Mouse (Mus musculus): ENCODE measurements around the gene Mpdu1.
"Not testable (repeated sequence)": the region's sequence is repeated elsewhere in the genome, so short reads cannot be mapped to it uniquely, and the experiment has no call there.

Gene Mpdu1

DNA sequence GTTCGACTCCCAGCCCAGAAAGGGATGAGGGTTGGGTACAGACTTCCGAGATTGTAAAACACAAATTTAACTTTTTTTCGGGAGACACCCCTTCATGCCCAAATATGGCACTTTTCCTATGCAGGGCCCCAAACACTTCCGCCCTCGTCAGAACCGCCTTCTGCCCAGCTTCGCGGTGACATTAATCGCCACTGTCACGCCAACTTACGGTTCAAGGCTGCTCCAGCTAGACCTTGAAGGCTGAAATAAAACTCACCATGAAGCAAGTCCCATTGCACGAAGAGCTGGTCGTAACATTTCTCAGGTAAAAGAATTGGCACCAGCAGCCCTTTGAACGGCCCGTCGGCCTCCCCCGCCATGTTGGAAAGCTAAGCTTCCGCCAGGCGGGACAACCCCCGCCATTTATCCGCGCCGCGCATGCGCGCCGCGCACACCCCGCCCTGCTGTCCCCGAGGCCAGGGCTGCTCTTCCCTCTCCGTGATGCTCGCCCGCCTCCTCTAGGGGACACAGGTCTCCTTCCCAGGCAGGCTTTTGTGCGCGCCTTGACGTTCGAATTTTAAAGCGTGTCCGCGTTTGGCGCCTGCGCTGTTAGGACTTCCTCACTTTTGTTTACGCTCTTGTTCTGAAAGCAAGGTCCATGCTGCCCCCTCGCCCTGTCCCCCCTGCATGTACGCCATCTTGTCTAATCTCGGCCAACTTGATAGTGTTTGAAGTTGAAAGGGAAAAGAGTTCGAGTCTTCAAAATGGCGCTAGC lies at the start of gene Mpdu1:
Mpdu1 (minus strand) TSS at position 430 of the 754 bp plus-strand sequence.
- peak; percentile 98 for DNase-seq (ENCODE audit: low read depth)

- no peak for DNase-seq (ENCODE audit: low read depth)
These were observed 48.6 kb upstream of the Mpdu1 start for GRCm38 (mm10) chr11:69711082-69711481.

DNA sequence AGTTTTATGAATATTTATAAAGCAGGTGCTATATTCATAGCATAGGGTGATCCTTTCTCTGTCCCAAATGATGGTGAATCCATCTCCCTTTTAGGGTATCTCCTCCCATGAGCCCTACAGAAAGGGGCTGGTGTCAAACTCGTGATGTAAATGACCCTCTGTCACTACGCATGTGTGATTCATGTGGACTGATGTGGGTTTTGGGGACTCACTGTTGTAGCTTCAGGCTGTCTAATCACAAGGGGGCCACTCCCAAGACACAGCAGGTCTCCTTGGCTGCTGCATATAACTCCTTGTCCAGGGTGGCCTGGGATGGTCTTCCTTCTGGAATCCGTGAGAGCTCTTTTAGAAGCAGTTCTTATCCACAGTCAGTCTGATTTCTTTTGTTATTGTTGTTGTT lies 48.0 kb upstream of the Mpdu1 start:
- DNase-seq (ENCODE audit: low read depth), result no peak

DNA sequence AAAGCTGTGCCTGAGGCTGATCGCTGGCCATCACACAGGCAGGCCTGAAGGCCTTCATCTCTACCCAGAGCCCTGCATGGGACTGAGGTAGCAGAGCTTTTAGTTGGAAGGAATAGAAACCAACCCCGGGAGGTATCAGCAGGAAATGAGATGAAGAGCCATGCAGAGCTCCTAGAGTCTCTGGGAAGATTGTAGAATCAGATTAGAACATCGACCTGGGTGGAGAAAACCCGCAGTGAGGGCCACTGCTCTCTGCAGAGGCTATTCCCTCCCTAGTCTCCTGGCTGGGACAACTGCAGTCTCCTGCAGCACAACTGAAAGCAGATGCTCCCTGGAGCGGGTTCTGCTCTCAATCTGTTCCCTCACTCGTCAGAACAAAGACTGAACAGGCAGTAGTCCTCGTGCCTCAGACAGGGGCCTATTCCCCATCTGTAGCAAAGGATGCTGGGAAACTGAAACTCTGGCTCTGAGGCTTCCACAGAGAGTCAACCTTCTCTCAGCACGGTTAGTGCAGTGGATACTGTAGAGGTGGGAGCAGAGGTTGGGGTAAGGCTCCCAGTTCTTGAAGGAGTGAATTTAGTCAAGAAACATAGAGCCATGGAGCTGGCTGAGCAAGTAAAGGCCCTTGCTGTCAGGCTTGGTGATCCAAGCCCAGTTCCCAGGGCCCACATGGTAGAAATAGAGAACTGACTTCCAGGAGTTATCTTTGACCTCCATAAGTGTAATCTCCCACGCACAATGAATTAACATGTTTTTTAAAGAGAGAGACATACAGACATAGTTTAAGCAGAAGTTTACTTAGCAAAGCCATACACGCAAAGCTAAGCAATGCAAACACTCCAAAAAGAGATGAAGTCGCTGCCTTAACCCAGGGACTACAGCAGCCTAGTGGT lies 47.4 kb upstream of the Mpdu1 start:
- DNase-seq (ENCODE audit: low read depth), result no peak

GRCm38 (mm10) chr11:69708614-69709265 lies 46.3 kb upstream of the Mpdu1 start:
- DNase-seq (ENCODE audit: low read depth), result no peak

DNA sequence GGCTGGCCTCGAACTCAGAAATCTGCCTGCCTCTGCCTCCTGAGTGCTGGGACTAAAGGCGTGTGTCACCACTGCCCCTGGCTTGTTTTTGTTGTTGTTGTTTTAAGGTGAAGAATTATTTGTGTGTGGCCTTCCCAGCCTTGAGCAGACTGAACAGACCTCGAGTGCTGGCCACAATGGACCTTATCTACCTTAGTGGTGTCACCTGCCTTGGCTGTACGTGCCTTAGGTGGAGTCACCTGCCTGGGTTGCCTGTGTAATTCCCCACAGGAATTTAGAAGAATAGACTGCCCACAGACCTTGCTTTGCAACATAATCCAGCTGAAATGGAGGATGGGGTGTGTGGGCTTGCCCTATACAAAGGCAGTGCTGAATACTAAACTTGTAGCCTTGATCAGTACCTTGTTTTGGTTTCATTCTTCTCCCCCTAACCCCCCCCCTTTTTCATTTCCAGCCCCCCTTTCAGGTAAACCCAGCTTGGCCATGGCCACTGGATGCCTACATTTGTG lies 45.5 kb upstream of the Mpdu1 start:
- DNase-seq (ENCODE audit: low read depth), result no peak

GRCm38 (mm10) chr11:69707480-69707847 lies 45.0 kb upstream of the Mpdu1 start:
- DNase-seq (ENCODE audit: low read depth), result no peak

GRCm38 (mm10) chr11:69706775-69707479 lies 44.5 kb upstream of the Mpdu1 start:
- no peak for DNase-seq (ENCODE audit: low read depth)

GRCm38 (mm10) chr11:69704613-69705010 lies 42.2 kb upstream of the Mpdu1 start:
- no peak for DNase-seq (ENCODE audit: low read depth)

DNA sequence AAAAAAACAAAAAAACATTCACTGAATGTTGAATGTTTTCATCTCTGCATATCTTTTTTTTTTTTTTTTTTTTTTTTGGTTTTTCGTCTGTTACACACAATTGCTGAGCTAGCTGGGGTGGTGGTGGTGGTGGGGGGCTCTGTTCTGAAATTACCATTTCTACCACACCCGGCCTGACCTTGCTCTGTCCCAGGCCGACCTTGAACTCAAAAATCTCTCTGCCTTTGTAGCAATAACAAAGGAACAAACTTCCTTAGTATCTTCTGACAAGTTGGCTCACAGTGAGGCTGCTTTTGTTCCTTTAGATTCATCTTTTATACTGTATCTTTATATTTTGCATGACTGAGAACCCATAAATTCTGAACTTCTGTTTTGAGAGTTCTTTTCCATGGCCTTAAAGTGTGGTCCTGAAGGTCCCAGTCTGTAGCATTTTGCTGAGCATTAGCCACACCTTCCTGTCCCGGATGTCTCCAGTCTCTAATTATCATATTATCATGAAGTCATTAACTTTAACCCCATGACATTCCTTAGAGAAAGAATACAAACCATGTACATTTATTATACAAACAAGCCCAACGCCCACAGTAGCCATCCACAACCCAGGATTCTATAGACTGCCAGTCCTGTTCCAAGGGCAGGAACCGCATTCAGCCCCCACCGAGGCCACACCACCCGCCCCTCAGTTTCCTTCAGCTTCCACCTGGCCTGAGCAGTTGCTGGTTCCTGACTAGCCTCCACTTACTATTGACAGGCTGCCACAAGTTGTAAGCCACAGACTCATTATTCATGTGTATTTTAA lies 41.6 kb upstream of the Mpdu1 start:
- no peak for DNase-seq (ENCODE audit: low read depth)

DNA sequence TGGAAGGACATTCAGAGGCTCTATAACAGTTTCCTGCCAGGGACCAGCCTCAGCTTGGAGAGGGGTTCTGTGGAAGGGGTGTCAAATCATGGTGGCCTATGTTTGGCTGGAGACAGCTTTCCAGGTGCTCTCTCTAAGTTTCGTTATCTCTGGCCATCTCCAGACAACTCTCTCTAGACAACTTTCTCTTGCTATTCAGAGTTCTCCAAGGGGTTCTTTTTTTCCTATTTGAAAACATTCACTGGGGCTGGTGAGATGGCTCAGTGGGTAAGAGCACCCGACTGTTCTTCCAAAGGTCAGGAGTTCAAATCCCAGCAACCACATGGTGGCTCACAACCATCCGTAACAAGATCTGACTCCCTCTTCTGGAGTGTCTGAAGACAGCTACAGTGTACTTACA lies 40.9 kb upstream of the Mpdu1 start:
- not testable (repeated sequence) for DNase-seq (ENCODE audit: low read depth)

GRCm38 (mm10) chr11:69702886-69703285 lies 40.4 kb upstream of the Mpdu1 start:
- DNase-seq (ENCODE audit: low read depth), result not testable (repeated sequence)

DNA sequence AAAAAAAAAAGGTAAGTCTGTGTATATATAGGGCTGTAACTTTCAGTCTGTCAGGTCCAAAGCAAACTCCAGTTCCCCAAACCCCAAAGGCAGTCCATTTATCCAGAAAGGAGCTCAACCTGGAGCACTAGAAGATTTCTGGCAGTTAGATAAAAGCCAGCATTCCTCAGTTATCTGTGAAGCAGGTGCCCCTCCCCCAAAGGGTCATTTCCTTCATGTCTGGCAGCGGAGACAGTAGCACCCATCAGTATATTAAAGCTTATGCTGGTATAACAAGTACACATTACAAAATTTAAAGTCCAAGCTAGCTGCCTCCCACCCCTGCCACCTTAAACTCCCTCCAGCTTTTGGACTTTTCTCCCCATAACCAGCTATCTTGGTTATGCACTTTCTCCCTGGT lies 37.2 kb upstream of the Mpdu1 start:
- no peak for DNase-seq (ENCODE audit: low read depth)

DNA sequence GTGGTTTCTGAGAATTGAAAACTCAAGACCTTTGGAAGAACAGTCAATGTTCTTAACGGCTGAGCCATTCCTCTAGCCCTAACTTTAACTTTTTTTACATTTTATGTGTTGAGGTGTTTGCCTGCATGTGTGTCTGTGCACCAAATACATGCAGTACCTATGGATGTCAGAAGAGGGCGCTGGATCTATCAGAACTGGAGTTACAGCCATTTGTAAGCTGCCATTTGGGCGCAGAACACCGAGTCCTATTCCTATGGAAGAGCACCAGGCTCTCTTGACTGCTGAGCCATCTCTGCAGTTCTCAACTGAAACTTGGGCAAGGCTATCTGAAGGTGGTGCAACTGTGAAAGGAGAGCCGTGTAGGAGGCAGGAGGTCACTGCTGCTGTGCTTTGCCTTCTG lies 36.1 kb upstream of the Mpdu1 start:
- peak; percentile 37 for DNase-seq (ENCODE audit: low read depth)

DNA sequence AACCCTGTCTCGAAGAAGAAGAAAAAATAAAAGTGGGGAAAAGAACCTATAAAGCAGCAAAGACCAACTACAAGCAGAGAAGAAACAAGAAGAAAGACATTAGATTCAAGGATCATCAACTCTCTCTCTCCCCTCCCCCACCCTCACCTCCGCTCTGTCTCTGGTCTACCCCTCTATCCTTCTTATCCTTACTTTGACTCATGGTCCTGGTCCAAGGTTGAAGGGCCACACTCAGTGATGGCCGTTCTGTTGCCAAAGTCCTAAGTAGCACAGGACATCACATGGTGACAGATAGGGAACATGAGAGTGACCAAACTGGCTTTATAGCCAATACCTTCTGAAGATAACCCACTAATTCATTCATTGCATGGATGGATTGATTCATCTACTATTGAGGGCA lies 35.0 kb upstream of the Mpdu1 start:
- DNase-seq (ENCODE audit: low read depth), result no peak

DNA sequence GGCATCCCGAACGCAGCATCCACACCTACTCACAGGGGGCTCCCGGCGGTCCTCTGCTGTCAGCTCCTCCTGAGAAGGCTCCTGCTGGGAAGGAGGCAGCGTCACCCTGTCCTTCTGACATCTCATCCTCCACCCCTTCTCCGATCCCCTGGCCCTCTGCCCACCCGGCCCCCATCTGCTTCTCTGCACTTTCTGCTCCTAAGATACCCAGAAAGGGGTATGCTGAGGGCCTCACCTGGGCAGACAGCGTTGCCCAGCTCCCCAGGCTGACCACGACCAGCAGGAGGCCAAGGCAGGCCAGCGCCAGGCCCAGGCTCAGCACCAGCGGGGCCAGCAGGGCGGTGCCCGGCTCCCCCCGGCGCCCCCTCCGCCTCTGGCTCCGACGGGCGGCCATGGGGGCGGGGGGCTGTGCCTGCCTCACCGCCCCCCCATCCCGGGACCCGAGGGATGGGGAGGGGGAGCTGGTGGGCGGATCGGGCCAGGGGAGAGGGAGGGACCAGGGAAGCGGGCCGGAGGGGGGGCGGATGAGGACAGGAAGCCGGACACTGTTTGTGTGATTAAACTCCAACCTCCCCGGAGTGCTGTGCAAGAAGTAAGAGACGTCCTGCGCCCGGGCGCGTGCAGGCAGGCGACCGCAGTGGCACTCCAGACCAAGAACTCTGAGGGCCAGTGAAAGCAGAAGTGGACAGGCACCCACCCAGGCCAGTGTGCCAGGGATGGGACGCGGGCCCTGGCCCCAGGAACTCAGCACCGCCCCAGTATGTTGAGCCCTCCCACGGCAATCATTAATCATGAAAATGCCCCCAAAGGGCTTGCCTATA lies 33.1 kb upstream of the Mpdu1 start, which contains the start of the genes Tnfsf12 and Tnfsfm13:
Tnfsf12 (minus strand) TSS at position 489 of the 821 bp plus-strand sequence.
Tnfsfm13 (minus strand) TSS at position 738 of the 821 bp plus-strand sequence.
- DNase-seq (ENCODE audit: low read depth), result no peak

- DNase-seq (ENCODE audit: low read depth), result no peak
These were observed 32.6 kb upstream of the Mpdu1 start for GRCm38 (mm10) chr11:69695046-69695360.

DNA sequence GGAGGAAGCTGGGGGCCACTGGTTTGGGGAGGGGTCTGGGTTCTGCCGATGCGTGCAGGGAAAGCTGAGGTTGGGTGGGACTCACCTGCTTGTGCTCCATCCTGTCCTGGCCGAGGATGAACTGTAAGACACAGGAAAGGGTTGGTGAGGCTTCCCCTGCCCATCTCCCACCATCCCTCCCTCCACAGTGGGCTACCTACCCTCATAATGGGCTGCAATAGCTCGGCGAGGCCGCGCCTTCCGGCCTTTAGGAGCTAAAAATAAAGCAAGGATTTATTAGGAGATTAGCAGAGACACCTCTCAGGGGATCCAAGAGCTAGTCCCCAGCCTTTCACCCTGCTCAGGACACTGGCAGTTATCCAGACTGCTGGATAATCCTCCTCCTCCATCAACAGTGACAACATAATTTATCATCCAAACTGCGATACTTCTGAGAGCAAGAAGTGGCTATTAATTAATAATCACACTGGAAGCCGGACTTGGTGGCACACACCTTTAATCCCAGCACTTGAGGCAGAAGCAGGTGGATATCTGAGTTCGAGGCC lies 31.1 kb upstream of the Mpdu1 start:
- no peak for DNase-seq (ENCODE audit: low read depth)

GRCm38 (mm10) chr11:69692863-69693262 lies 30.4 kb upstream of the Mpdu1 start:
- DNase-seq (ENCODE audit: low read depth), result no peak
